Mouse (Mus musculus) CH12.LX (cell line): ENCODE data around the gene Ccdc142. TPM values are rescaled to one million over a fixed set of nuclear protein-coding genes. Genes with fewer than 3 reads are reported as not detected.

Source experiments
- DNase-seq: peaks from one replicate; pipeline ENCODE4 v3.0.0-alpha.2; 2013; ENCODE audit errors: extremely low read depth
- H3K27ac ChIP-seq: 2 replicates; pipeline ENCODE4 v1.5.1; 2012; ENCODE audit warnings: low read depth, mild to moderate bottlenecking, control low read depth, moderate library complexity; ENCODE audit not compliant: insufficient read depth
- H3K27me3 ChIP-seq: replicated peaks from 2 replicates; pipeline ENCODE3; 2012; ENCODE audit warnings: inconsistent platforms
- H3K36me3 ChIP-seq, 2 experiments: replicated peaks in 1 of 2; 2 replicates each; pipeline versions ENCODE3 to v1.6.1; 2012; ENCODE audit warnings: inconsistent platforms in 1 of 2, low read length in 1 of 2, mild to moderate bottlenecking in 1 of 2, mixed read lengths in 1 of 2, moderate library complexity in 1 of 2; ENCODE audit not compliant: control insufficient read depth in 1 of 2, insufficient read depth in 1 of 2
- H3K4me1 ChIP-seq, 2 experiments: 2 replicates each; pipeline ENCODE4 v1.6.1; 2012; ENCODE audit warnings: inconsistent platforms in 1 of 2, moderate library complexity in 1 of 2; ENCODE audit not compliant: insufficient read depth in 2 of 2, control insufficient read depth in 1 of 2
- H3K4me2 ChIP-seq: 2 replicates; pipeline ENCODE4 v1.6.1; 2012; ENCODE audit warnings: low read depth, mild to moderate bottlenecking, control low read depth; ENCODE audit not compliant: poor library complexity, insufficient read depth, severe bottlenecking
- H3K4me3 ChIP-seq, 3 experiments: fragments of 150-350 bp in 1 of 3; sonication (generic) in 1 of 3; replicated peaks in 1 of 3; 2 replicates each; pipeline versions ENCODE3 to v1.5.1; 2011 to 2012; ENCODE audit warnings: low read depth in 2 of 3, low read length in 2 of 3, mild to moderate bottlenecking in 2 of 3, moderate library complexity in 2 of 3, control low read depth in 1 of 3, improper control_type of control experiment in 1 of 3, inconsistent platforms in 1 of 3, mixed read lengths in 1 of 3; ENCODE audit not compliant: poor library complexity in 1 of 3
- H3K79me2 ChIP-seq: replicated peaks from 2 replicates; pipeline ENCODE4 v1.6.1; 2012; ENCODE audit warnings: mild to moderate bottlenecking, moderate library complexity; ENCODE audit not compliant: control insufficient read depth, poor library complexity, insufficient read depth, severe bottlenecking; ENCODE audit errors: extremely low read depth
- H3K9ac ChIP-seq: 2 replicates; pipeline ENCODE4 v1.6.1; 2012; ENCODE audit warnings: low read depth, mild to moderate bottlenecking, control low read depth, moderate library complexity; ENCODE audit not compliant: insufficient read depth
- H3K9me3 ChIP-seq: replicated peaks from 2 replicates; pipeline ENCODE3; 2012; ENCODE audit warnings: low read length, inconsistent platforms, mixed read lengths
- CHD1 ChIP-seq: IDR thresholded peaks from 2 replicates; pipeline ENCODE4 v1.6.1; 2012; ENCODE audit warnings: low read depth, low read length, improper control_type of control experiment, inconsistent platforms
- CTCF ChIP-seq, 2 experiments: IDR thresholded peaks in 1 of 2; conservative IDR thresholded peaks in 1 of 2; 2 replicates each; pipeline ENCODE4 v1.5.1; 2011 to 2012; ENCODE audit warnings: low read depth in 2 of 2, low read length in 2 of 2, improper control_type of control experiment in 1 of 2, inconsistent platforms in 1 of 2, mild to moderate bottlenecking in 1 of 2, moderate library complexity in 1 of 2
- E2F4 ChIP-seq: IDR thresholded peaks from 2 replicates; pipeline ENCODE4 v1.6.1; 2011; ENCODE audit warnings: low read depth, low read length, improper control_type of control experiment; ENCODE audit not compliant: insufficient replicate concordance
- ELF1 ChIP-seq: IDR thresholded peaks from 2 replicates; pipeline ENCODE4 v1.6.1; 2014; ENCODE audit warnings: low read depth, mild to moderate bottlenecking, inconsistent platforms, low read length, improper control_type of control experiment
- KAT2A ChIP-seq: IDR thresholded peaks from 2 replicates; pipeline ENCODE4 v1.6.1; 2012; ENCODE audit warnings: low read length, improper control_type of control experiment, inconsistent platforms; ENCODE audit not compliant: insufficient replicate concordance
- MEF2A ChIP-seq: IDR thresholded peaks from 2 replicates; pipeline ENCODE4 v1.6.1; 2014; ENCODE audit warnings: low read depth, mild to moderate bottlenecking, inconsistent platforms, low read length, improper control_type of control experiment, borderline replicate concordance
- MYC ChIP-seq: IDR thresholded peaks from 2 replicates; pipeline ENCODE4 v1.6.1; 2011; ENCODE audit warnings: low read depth, mild to moderate bottlenecking, improper control_type of control experiment, low read length
- SMC3 ChIP-seq: IDR thresholded peaks from 2 replicates; pipeline ENCODE4 v1.6.1; 2011; ENCODE audit warnings: low read depth, low read length, improper control_type of control experiment
- UBTF ChIP-seq: IDR thresholded peaks from 2 replicates; pipeline ENCODE4 v1.6.1; 2012; ENCODE audit warnings: low read depth, mild to moderate bottlenecking, inconsistent platforms, low read length, improper control_type of control experiment, moderate library complexity
- USF1 ChIP-seq: IDR thresholded peaks from 2 replicates; pipeline ENCODE4 v1.6.1; 2014; ENCODE audit warnings: low read depth, mild to moderate bottlenecking, inconsistent platforms, low read length, improper control_type of control experiment
- ZMIZ1 ChIP-seq: IDR thresholded peaks from 2 replicates; pipeline ENCODE4 v1.6.1; 2012; ENCODE audit warnings: low read depth, mild to moderate bottlenecking, inconsistent platforms, low read length, improper control_type of control experiment
- dilution Hi-C: fragments of 300-500 bp; cut with MboI; formaldehyde crosslinking; loops from 2 replicates; pipeline ENCODE4 v1.14.3; 2020; ENCODE audit warnings: low sequenced_read_pairs; ENCODE audit not compliant: extremely low pct_unique_long_range_greater_than_20kb, extremely low pct_ligation_motif_present
- in situ Hi-C: fragments of 300-500 bp; cut with MboI; formaldehyde crosslinking; loops from 3 replicates; pipeline ENCODE4 v1.14.3; 2019; ENCODE audit warnings: low sequenced_read_pairs, low pct_ligation_motif_present, low pct_unique_long_range_greater_than_20kb, mixed read lengths
- polyA plus RNA-seq: library from polyadenylated mRNA; unstranded; fragments of >175 nt; gene quantifications from 2 replicates; pipeline ENCODE4 v1.2.1, GENCODE M21; 2012; ENCODE audit warnings: low read depth; ENCODE audit not compliant: insufficient read length
- total RNA-seq, 2 experiments: library from RNA; depleted of rRNA; stranded (reverse); fragments of 300-350 nt in 1 of 2; fragments of >200 nt in 1 of 2; gene quantifications; 2 replicates each; pipeline ENCODE4 v1.2.3; 2012 to 2014

The Ccdc142 gene
- total and polyA plus RNA-seq, 3 experiments: 0.38 to 3.1 (median 1.7) TPM

- Histone ChIP-seq H3K4me1 (peaks cover 9 to 24% of the 10 kb centered on the region in 2 experiments; a peak in 3 of 4 replicates), H3K27ac (peak overlapping the region; percentile 71), H3K27me3 (peaks cover 9% of the 10 kb centered on the region), H3K79me2 (no peaks in the 10 kb centered on the region), H3K9me3 (peaks cover 2% of the 10 kb centered on the region), H3K4me3 (peak overlapping the region; percentile 60 to 99 (median 87)), H3K4me2 (peak overlapping the region; percentile 68), H3K36me3 (peaks cover under 1 to 33% of the 10 kb centered on the region in 2 experiments), H3K9ac (peak overlapping the region; percentile 86)
- in situ Hi-C loops: loop anchor here (5.0 kb wide), 2 partner anchors 105 to 190 kb away; no protein-coding TSS in a partner anchor
- dilution Hi-C loops: no loop called here
- DNase-seq: peak; percentile 33
- peak; percentile 89 for TF ChIP-seq UBTF
- TF ChIP-seq KAT2A: no peak
- no peak for TF ChIP-seq USF1
- TF ChIP-seq SMC3: peak; percentile 41
- TF ChIP-seq E2F4: no peak
- TF ChIP-seq MYC: 0 out of 2 replicates have a peak, but pooled peaks have one; percentile 6
- peak in 1 of 2 experiments; percentile 51; a peak in 2 of 4 replicates for TF ChIP-seq CTCF (conservative IDR thresholded peaks at IDR 0.05 in 1 of 2, IDR thresholded peaks at IDR 0.05 in 1 of 2; ENCODE audit: low read depth in 2 of 2, low read length in 2 of 2)
- TF ChIP-seq MEF2A: no peak
- TF ChIP-seq ZMIZ1: 0 out of 2 replicates have a peak, but pooled peaks have one; percentile 17
- TF ChIP-seq CHD1: peak; percentile 73; the same call in 1 of the 2 replicates
Measured at GRCm38 (mm10) chr6:83101688-83102556, 521 bp downstream of the Ccdc142 start.

GRCm38 (mm10) chr6:83103130-83103650 lies 1.8 kb downstream of the Ccdc142 start:
- Histone ChIP-seq H3K4me2 (no peak overlapping the region), H3K27ac (no peak overlapping the region), H3K36me3 (peaks cover 6 to 42% of the 10 kb centered on the region in 2 experiments), H3K4me3 (no peak overlapping the region), H3K79me2 (no peaks in the 10 kb centered on the region), H3K4me1 (peaks cover 13 to 33% of the 10 kb centered on the region in 2 experiments), H3K9me3 (no peaks in the 10 kb centered on the region), H3K9ac (no peak overlapping the region), H3K27me3 (peaks cover 7% of the 10 kb centered on the region)
- TF ChIP-seq ELF1: no peak
- dilution Hi-C loops (no loop called here), in situ Hi-C loops (loop anchor here (5.0 kb wide), 2 partner anchors 106 to 191 kb away; no protein-coding TSS in a partner anchor)
- DNase-seq: no peak
